Mouse (Mus musculus): ENCODE measurements around the gene Diras2. TPM values are rescaled to one million over a fixed set of nuclear protein-coding genes. Genes with fewer than 3 reads are reported as not detected.

Gene Diras2
- 0.43 and 0.83 TPM in 2 replicates for polyA plus RNA-seq (2014; fragmentation: Nextera tagmentation; extraction: Ambion mirVana)

- peaks cover 9% of the 10 kb centered on the region; the same call in 1 of the 2 replicates for H3K27me3 ChIP-seq (ENCODE audit: control insufficient read depth, insufficient read depth, low read length)
- no peak within 1 kb of the TSS; the same call in 1 of the 2 replicates for H3K9ac ChIP-seq (replicated peaks; ENCODE audit: low read depth, low read length)
- WGBS: 46% methylated on average over 9 of the region's 9 CpGs
- H3K4me2 ChIP-seq (replicated peaks; ENCODE audit: low read depth, low read length): peak within 1 kb of the TSS; percentile 88
- H3K4me1 ChIP-seq (ENCODE audit: control insufficient read depth, insufficient read depth, low read length): no peaks in the 10 kb centered on the region
- H3K27ac ChIP-seq (ENCODE audit: low read length): no peak within 1 kb of the TSS
- peak within 1 kb of the TSS; percentile 39 for H3K4me3 ChIP-seq (ENCODE audit: low read depth, low read length)
- no peak for ATAC-seq (ENCODE audit: insufficient number of reproducible peaks, insufficient read depth, low FRiP score, low read depth)
- H3K36me3 ChIP-seq (ENCODE audit: control insufficient read depth, insufficient read depth, low read length): no peaks in the 10 kb centered on the region
- H3K9me3 ChIP-seq (ENCODE audit: control insufficient read depth, low read depth, low read length): no peaks in the 10 kb centered on the region; the same call in 1 of the 2 replicates
Measured at GRCm38 (mm10) chr13:52531121-52531520, at the start of gene Diras2. Gene Diras2 (minus strand): TSS chr13:52531279.

GRCm38 (mm10) chr13:52578776-52579175, 47.7 kb upstream of the Diras2 start:
- Histone ChIP-seq H3K27ac (ENCODE audit: low read length) (no peak overlapping the region), H3K4me1 (ENCODE audit: control insufficient read depth, insufficient read depth, low read length) (no peaks in the 10 kb centered on the region), H3K27me3 (ENCODE audit: control insufficient read depth, insufficient read depth, low read length) (no peaks in the 10 kb centered on the region), H3K4me3 (ENCODE audit: low read depth, low read length) (no peak overlapping the region), H3K9me3 (ENCODE audit: control insufficient read depth, low read depth, low read length) (no peaks in the 10 kb centered on the region), H3K4me2 (replicated peaks; ENCODE audit: low read depth, low read length) (no peak overlapping the region), H3K9ac (replicated peaks; ENCODE audit: low read depth, low read length) (no peak overlapping the region), H3K36me3 (ENCODE audit: control insufficient read depth, insufficient read depth, low read length) (no peaks in the 10 kb centered on the region)
- ATAC-seq (ENCODE audit: insufficient number of reproducible peaks, insufficient read depth, low FRiP score, low read depth): no peak
- WGBS: 70% methylated on average over 2 of the region's 2 CpGs

- H3K27me3 ChIP-seq (ENCODE audit: control insufficient read depth, insufficient read depth, low read length): no peaks in the 10 kb centered on the region
- H3K4me3 ChIP-seq (ENCODE audit: low read depth, low read length): no peak overlapping the region
- no peaks in the 10 kb centered on the region for H3K36me3 ChIP-seq (ENCODE audit: control insufficient read depth, insufficient read depth, low read length)
- H3K4me1 ChIP-seq (ENCODE audit: control insufficient read depth, insufficient read depth, low read length): no peaks in the 10 kb centered on the region
- 38% methylated on average over 4 of the region's 4 CpGs for WGBS
- no peaks in the 10 kb centered on the region for H3K9me3 ChIP-seq (ENCODE audit: control insufficient read depth, low read depth, low read length)
- no peak overlapping the region for H3K9ac ChIP-seq (replicated peaks; ENCODE audit: low read depth, low read length)
- H3K27ac ChIP-seq (ENCODE audit: low read length): no peak overlapping the region
- no peak for ATAC-seq (ENCODE audit: insufficient number of reproducible peaks, insufficient read depth, low FRiP score, low read depth)
- H3K4me2 ChIP-seq (replicated peaks; ENCODE audit: low read depth, low read length): no peak overlapping the region
Measured at GRCm38 (mm10) chr13:52577939-52578338, 46.9 kb upstream of the Diras2 start.

- H3K9me3 ChIP-seq (ENCODE audit: control insufficient read depth, low read depth, low read length): no peaks in the 10 kb centered on the region
- H3K27me3 ChIP-seq (ENCODE audit: control insufficient read depth, insufficient read depth, low read length): no peaks in the 10 kb centered on the region
- 56% methylated on average over 3 of the region's 3 CpGs for WGBS
- no peaks in the 10 kb centered on the region for H3K36me3 ChIP-seq (ENCODE audit: control insufficient read depth, insufficient read depth, low read length)
- H3K4me1 ChIP-seq (ENCODE audit: control insufficient read depth, insufficient read depth, low read length): no peaks in the 10 kb centered on the region
- H3K27ac ChIP-seq (ENCODE audit: low read length): no peak overlapping the region
- H3K9ac ChIP-seq (replicated peaks; ENCODE audit: low read depth, low read length): no peak overlapping the region
- ATAC-seq (ENCODE audit: insufficient number of reproducible peaks, insufficient read depth, low FRiP score, low read depth): no peak
- H3K4me2 ChIP-seq (replicated peaks; ENCODE audit: low read depth, low read length): no peak overlapping the region
- no peak overlapping the region for H3K4me3 ChIP-seq (ENCODE audit: low read depth, low read length)
Measured at GRCm38 (mm10) chr13:52577326-52577920, 46.3 kb upstream of the Diras2 start.

GRCm38 (mm10) chr13:52576841-52577240, 45.8 kb upstream of the Diras2 start:
- Histone ChIP-seq H3K27ac (ENCODE audit: low read length) (no peak overlapping the region), H3K27me3 (ENCODE audit: control insufficient read depth, insufficient read depth, low read length) (no peaks in the 10 kb centered on the region), H3K4me2 (replicated peaks; ENCODE audit: low read depth, low read length) (no peak overlapping the region), H3K36me3 (ENCODE audit: control insufficient read depth, insufficient read depth, low read length) (no peaks in the 10 kb centered on the region), H3K9me3 (ENCODE audit: control insufficient read depth, low read depth, low read length) (no peaks in the 10 kb centered on the region), H3K9ac (replicated peaks; ENCODE audit: low read depth, low read length) (no peak overlapping the region), H3K4me3 (ENCODE audit: low read depth, low read length) (no peak overlapping the region), H3K4me1 (ENCODE audit: control insufficient read depth, insufficient read depth, low read length) (no peaks in the 10 kb centered on the region)
- no peak for ATAC-seq (ENCODE audit: insufficient number of reproducible peaks, insufficient read depth, low FRiP score, low read depth)
- 35% methylated on average over 10 of the region's 10 CpGs for WGBS

- no peaks in the 10 kb centered on the region for H3K27me3 ChIP-seq (ENCODE audit: control insufficient read depth, insufficient read depth, low read length)
- H3K4me2 ChIP-seq (replicated peaks; ENCODE audit: low read depth, low read length): no peak overlapping the region
- no peaks in the 10 kb centered on the region for H3K9me3 ChIP-seq (ENCODE audit: control insufficient read depth, low read depth, low read length)
- ATAC-seq (ENCODE audit: insufficient number of reproducible peaks, insufficient read depth, low FRiP score, low read depth): no peak
- H3K9ac ChIP-seq (replicated peaks; ENCODE audit: low read depth, low read length): no peak overlapping the region
- no peak overlapping the region for H3K27ac ChIP-seq (ENCODE audit: low read length)
- WGBS: 57% methylated on average over 7 of the region's 7 CpGs
- H3K36me3 ChIP-seq (ENCODE audit: control insufficient read depth, insufficient read depth, low read length): no peaks in the 10 kb centered on the region
- H3K4me3 ChIP-seq (ENCODE audit: low read depth, low read length): no peak overlapping the region
- no peaks in the 10 kb centered on the region for H3K4me1 ChIP-seq (ENCODE audit: control insufficient read depth, insufficient read depth, low read length)
Measured at GRCm38 (mm10) chr13:52576021-52576614, 45.0 kb upstream of the Diras2 start.

- Histone ChIP-seq H3K9me3 (ENCODE audit: control insufficient read depth, low read depth, low read length) (no peaks in the 10 kb centered on the region), H3K27me3 (ENCODE audit: control insufficient read depth, insufficient read depth, low read length) (no peaks in the 10 kb centered on the region), H3K4me3 (ENCODE audit: low read depth, low read length) (no peak overlapping the region), H3K4me1 (ENCODE audit: control insufficient read depth, insufficient read depth, low read length) (no peaks in the 10 kb centered on the region), H3K36me3 (ENCODE audit: control insufficient read depth, insufficient read depth, low read length) (no peaks in the 10 kb centered on the region), H3K4me2 (replicated peaks; ENCODE audit: low read depth, low read length) (no peak overlapping the region), H3K27ac (ENCODE audit: low read length) (no peak overlapping the region), H3K9ac (replicated peaks; ENCODE audit: low read depth, low read length) (no peak overlapping the region)
- no peak for ATAC-seq (ENCODE audit: insufficient number of reproducible peaks, insufficient read depth, low FRiP score, low read depth)
- 85% methylated on average over 6 of the region's 6 CpGs for WGBS
Measured at GRCm38 (mm10) chr13:52575483-52575882, 44.4 kb upstream of the Diras2 start.

- Histone ChIP-seq H3K4me1 (ENCODE audit: control insufficient read depth, insufficient read depth, low read length) (no peaks in the 10 kb centered on the region), H3K9ac (replicated peaks; ENCODE audit: low read depth, low read length) (no peak overlapping the region), H3K4me2 (replicated peaks; ENCODE audit: low read depth, low read length) (no peak overlapping the region), H3K27me3 (ENCODE audit: control insufficient read depth, insufficient read depth, low read length) (no peaks in the 10 kb centered on the region), H3K4me3 (ENCODE audit: low read depth, low read length) (no peak overlapping the region), H3K27ac (ENCODE audit: low read length) (no peak overlapping the region), H3K36me3 (ENCODE audit: control insufficient read depth, insufficient read depth, low read length) (no peaks in the 10 kb centered on the region), H3K9me3 (ENCODE audit: control insufficient read depth, low read depth, low read length) (no peaks in the 10 kb centered on the region)
- 86% methylated on average over 2 of the region's 2 CpGs for WGBS
- no peak for ATAC-seq (ENCODE audit: insufficient number of reproducible peaks, insufficient read depth, low FRiP score, low read depth)
Measured at GRCm38 (mm10) chr13:52574311-52574710, 43.2 kb upstream of the Diras2 start.

Data from stomach, embryonic 14.5 days (tissue).